Mouse (Mus musculus): ENCODE data around the gene Gpr22. TPM values are rescaled to one million over a fixed set of nuclear protein-coding genes. Genes with fewer than 3 reads are reported as not detected.

The Gpr22 gene
- polyA plus RNA-seq, 1 experiment from 2014 or later, result 12.9 TPM

DNA sequence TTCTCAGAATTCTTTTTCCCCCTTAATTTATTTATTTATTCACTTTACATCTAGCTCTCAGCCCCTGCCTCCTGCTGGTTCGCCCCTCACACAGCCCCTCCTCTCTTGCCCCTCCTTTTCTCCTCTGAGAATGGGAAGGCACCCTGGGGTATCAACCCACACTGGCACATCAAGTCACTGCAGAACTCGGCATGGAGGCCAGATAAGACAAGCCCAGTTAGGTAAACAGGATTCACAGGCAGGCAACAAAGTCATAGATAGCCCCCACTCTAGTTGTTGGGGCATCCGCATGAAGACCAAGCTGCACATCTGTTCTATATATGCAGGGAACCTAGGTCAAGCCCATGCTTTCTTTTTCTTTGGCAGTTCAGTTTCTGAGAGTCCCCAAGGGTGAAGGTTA lies 46.6 kb downstream of the Gpr22 start:
- H3K27ac ChIP-seq (replicated peaks), result no peak overlapping the region
- H3K36me3 ChIP-seq, result peaks cover 68% of the 10 kb centered on the region
- ATAC-seq (ENCODE audit: extremely low read depth, insufficient number of reproducible peaks, low FRiP score, low TSS enrichment), result no peak
- no peak overlapping the region for H3K9ac ChIP-seq
- no peaks in the 10 kb centered on the region for H3K27me3 ChIP-seq (replicated peaks)
- WGBS, result 60% methylated on average over 3 of the region's 3 CpGs
- H3K9me3 ChIP-seq, result no peaks in the 10 kb centered on the region
- no peaks in the 10 kb centered on the region for H3K4me1 ChIP-seq
- no peak overlapping the region for H3K4me3 ChIP-seq
- H3K4me2 ChIP-seq, result no peak overlapping the region

DNA sequence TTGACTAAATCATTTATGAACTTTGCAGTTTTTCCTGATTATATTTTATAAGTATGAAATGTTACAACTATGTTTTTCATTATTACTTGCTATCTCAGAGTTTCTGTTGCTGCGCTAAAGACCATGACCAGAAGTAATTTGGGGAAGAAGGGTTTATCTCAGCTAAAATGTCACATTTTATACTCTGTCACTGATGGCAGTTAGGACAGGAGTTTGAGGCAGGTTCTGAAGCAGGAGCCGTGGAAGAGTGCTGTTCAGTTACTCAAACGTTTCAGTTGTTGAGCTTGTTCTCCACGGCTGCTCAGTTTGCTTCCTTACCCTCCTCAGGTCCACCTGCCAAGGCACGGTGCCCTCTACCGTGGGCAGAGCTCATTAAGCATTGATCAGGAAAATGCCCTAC lies 47.7 kb downstream of the Gpr22 start:
- Histone ChIP-seq H3K4me2 (no peak overlapping the region), H3K4me3 (no peak overlapping the region), H3K9ac (no peak overlapping the region), H3K9me3 (no peaks in the 10 kb centered on the region), H3K36me3 (peaks cover 61% of the 10 kb centered on the region), H3K4me1 (no peaks in the 10 kb centered on the region), H3K27ac (replicated peaks) (no peak overlapping the region), H3K27me3 (replicated peaks) (no peaks in the 10 kb centered on the region)
- no peak for ATAC-seq (ENCODE audit: extremely low read depth, insufficient number of reproducible peaks, low FRiP score, low TSS enrichment)
- 72% methylated on average over 6 of the region's 6 CpGs for WGBS

Other genes starting within 250 kb of the Gpr22 start
- 8.4 and 9.3 TPM in 2 replicates for gene Cbll1, start 214.3 kb downstream of the Gpr22 start, polyA plus RNA-seq (2015; fragmentation: Nextera tagmentation; extraction: Ambion mirVana)
- 0.16 and 0.43 TPM in 2 replicates for gene Slc26a4, start 154.0 kb downstream of the Gpr22 start, polyA plus RNA-seq (2015; fragmentation: Nextera tagmentation; extraction: Ambion mirVana)
- gene Bcap29, start 79.3 kb downstream of the Gpr22 start, polyA plus RNA-seq (2015; fragmentation: Nextera tagmentation; extraction: Ambion mirVana), result 46.7 and 46.9 TPM in 2 replicates
- 5.3 and 6.8 TPM in 2 replicates for gene Dus4l, start 59.1 kb downstream of the Gpr22 start, polyA plus RNA-seq (2015; fragmentation: Nextera tagmentation; extraction: Ambion mirVana)
- gene Cog5, start 59.1 kb downstream of the Gpr22 start, polyA plus RNA-seq (2015; fragmentation: Nextera tagmentation; extraction: Ambion mirVana), result 25.5 and 28.1 TPM in 2 replicates
- 89.2 and 95.3 TPM in 2 replicates for gene Hbp1, start 236.6 kb upstream of the Gpr22 start, polyA plus RNA-seq (2015; fragmentation: Nextera tagmentation; extraction: Ambion mirVana)

Measured in heart, embryonic 13.5 days (tissue).